Mouse (Mus musculus): ENCODE measurements around the gene Dleu7. TPM values are rescaled to one million over a fixed set of nuclear protein-coding genes. Genes with fewer than 3 reads are reported as not detected.
A peak's percentile ranks its signal among the peaks of the same experiment; 100 is the strongest.

The Dleu7 gene
- total RNA-seq, 2 experiments from 2014 or later: 8.0 to 9.1 TPM

- intact Hi-C loops (cut with DNase I): no loop called here
- no peak overlapping the region for H3K27ac ChIP-seq
- TF ChIP-seq CTCF (IDR thresholded peaks at IDR 0.05): no peak
- no peak overlapping the region for H3K4me3 ChIP-seq
- DNase-seq (ENCODE audit: extremely low spot score in 1 of 2, low spot score in 2 of 2): no peak
Observed at GRCm38 (mm10) chr14:62270698-62271396, 22.0 kb downstream of the Dleu7 start.

GRCm38 (mm10) chr14:62258978-62259536 lies 33.8 kb downstream of the Dleu7 start:
- Histone ChIP-seq H3K4me3 (no peak overlapping the region), H3K27ac (no peak overlapping the region)
- TF ChIP-seq CTCF (IDR thresholded peaks at IDR 0.05): no peak
- no peak for DNase-seq (ENCODE audit: extremely low spot score in 1 of 2, low spot score in 2 of 2)
- intact Hi-C loops (cut with DNase I): no loop called here

GRCm38 (mm10) chr14:62258125-62258524 lies 34.7 kb downstream of the Dleu7 start:
- H3K4me3 ChIP-seq: no peak overlapping the region
- no peak overlapping the region for H3K27ac ChIP-seq
- DNase-seq (ENCODE audit: extremely low spot score in 1 of 2, low spot score in 2 of 2): no peak
- intact Hi-C loops (cut with DNase I): no loop called here
- no peak for TF ChIP-seq CTCF (IDR thresholded peaks at IDR 0.05)

DNA sequence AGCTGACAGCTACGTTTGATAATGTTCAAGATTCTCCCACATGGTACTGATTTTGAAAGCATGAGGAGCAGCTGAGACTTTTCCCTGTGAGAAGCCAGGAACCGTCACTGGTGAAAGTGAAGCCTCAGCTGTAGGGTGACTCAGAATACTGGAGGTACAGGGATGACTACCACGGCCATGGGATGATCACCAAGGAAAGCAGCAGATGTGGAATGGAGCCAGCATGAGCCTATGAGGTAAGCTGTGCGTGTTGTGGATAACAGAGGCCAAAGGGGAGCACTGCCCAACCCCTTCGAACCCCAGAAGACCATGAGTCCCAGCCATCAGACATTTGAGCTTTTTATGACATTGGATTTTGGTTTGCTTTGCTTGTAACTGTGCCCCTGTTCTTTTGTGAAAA lies 36.8 kb downstream of the Dleu7 start:
- intact Hi-C loops (cut with DNase I): no loop called here
- no peak overlapping the region for H3K4me3 ChIP-seq

GRCm38 (mm10) chr14:62254371-62254770 lies 38.5 kb downstream of the Dleu7 start:
- Histone ChIP-seq H3K27ac (no peak overlapping the region), H3K4me3 (no peak overlapping the region)
- no peak for DNase-seq (ENCODE audit: extremely low spot score in 1 of 2, low spot score in 2 of 2)
- no peak for TF ChIP-seq CTCF (IDR thresholded peaks at IDR 0.05)
- intact Hi-C loops (cut with DNase I): loop anchor here (5.0 kb wide), 4 partner anchors 192 to 697 kb away; partner anchors contain the start of genes Gucy1b2 and Spryd7

More for the DNA sequence above, 36.8 kb downstream of the Dleu7 start:
- no peak for TF ChIP-seq CTCF (IDR thresholded peaks at IDR 0.05)
- no peak overlapping the region for H3K27ac ChIP-seq
- no peak for DNase-seq (ENCODE audit: extremely low spot score in 1 of 2, low spot score in 2 of 2)

GRCm38 (mm10) chr14:62251999-62252398 lies 40.8 kb downstream of the Dleu7 start:
- peak; percentile 70 for TF ChIP-seq CTCF (IDR thresholded peaks at IDR 0.05)
- intact Hi-C loops (cut with DNase I): loop anchor here (1.0 to 5.0 kb wide), 6 partner anchors 190 to 695 kb away; partner anchors contain the start of genes Gucy1b2 and Spryd7
- peak; percentile 61 to 62 for DNase-seq (ENCODE audit: extremely low spot score in 1 of 2, low spot score in 2 of 2)
- no peak overlapping the region for H3K27ac ChIP-seq
- no peak overlapping the region for H3K4me3 ChIP-seq

GRCm38 (mm10) chr14:62250046-62250445 lies 42.8 kb downstream of the Dleu7 start:
- TF ChIP-seq CTCF (IDR thresholded peaks at IDR 0.05): no peak
- DNase-seq (ENCODE audit: extremely low spot score in 1 of 2, low spot score in 2 of 2): no peak
- H3K27ac ChIP-seq: no peak overlapping the region
- intact Hi-C loops (cut with DNase I): loop anchor here (2.0 to 5.0 kb wide), 5 partner anchors 188 to 693 kb away; partner anchors contain the start of genes Gucy1b2 and Spryd7
- no peak overlapping the region for H3K4me3 ChIP-seq

GRCm38 (mm10) chr14:62249251-62249650 lies 43.6 kb downstream of the Dleu7 start:
- intact Hi-C loops (cut with DNase I): no loop called here
- no peak for DNase-seq (ENCODE audit: extremely low spot score in 1 of 2, low spot score in 2 of 2)

DNA sequence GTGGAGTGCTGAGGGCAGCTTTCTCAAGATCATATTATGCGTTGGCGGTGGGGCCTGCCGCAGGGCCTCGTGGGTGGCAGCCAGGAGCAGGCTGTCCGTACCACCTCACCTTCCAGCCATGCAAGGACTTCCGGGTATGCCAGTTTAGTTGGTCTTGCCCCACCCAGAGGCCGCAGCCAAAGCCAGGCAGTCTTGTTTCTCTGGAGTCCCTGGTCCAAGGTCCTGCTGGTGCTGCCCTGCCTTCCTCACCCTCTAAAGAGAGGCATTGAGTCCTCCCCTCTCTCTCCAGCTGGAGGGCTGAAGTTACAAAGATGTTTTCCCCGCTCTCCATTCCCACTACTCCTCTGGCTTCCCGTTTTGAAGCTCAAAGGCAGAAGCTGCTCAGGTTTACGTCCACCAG lies 44.1 kb downstream of the Dleu7 start:
- no peak overlapping the region for H3K4me3 ChIP-seq
- no peak overlapping the region for H3K27ac ChIP-seq
- intact Hi-C loops (cut with DNase I): no loop called here
- DNase-seq (ENCODE audit: extremely low spot score in 1 of 2, low spot score in 2 of 2): no peak
- TF ChIP-seq CTCF (IDR thresholded peaks at IDR 0.05): no peak

More at GRCm38 (mm10) chr14:62249251-62249650, 43.6 kb downstream of the Dleu7 start:
- no peak overlapping the region for H3K4me3 ChIP-seq
- H3K27ac ChIP-seq: no peak overlapping the region
- TF ChIP-seq CTCF (IDR thresholded peaks at IDR 0.05): no peak

DNA sequence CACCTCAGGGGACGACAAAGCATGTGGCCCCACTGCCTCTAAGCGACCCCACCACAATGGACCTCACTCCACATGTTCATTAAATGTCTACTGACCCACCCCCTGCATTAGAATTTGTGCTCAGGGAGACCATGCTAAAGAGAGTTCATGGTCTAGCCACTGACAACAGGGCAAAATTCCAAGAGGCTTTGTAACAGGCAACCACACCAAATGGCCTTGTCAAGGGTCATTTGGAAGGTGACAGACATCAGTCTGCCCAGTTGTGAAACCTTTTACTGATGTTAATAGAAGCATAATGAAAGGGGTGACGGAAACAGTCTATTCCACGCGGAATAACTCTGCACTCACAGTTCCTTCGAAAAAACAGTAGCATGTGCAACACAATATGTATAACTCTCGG lies 44.5 kb downstream of the Dleu7 start:
- no peak overlapping the region for H3K27ac ChIP-seq
- intact Hi-C loops (cut with DNase I): no loop called here
- no peak for DNase-seq (ENCODE audit: extremely low spot score in 1 of 2, low spot score in 2 of 2)
- no peak for TF ChIP-seq CTCF (IDR thresholded peaks at IDR 0.05)
- H3K4me3 ChIP-seq: no peak overlapping the region

DNA sequence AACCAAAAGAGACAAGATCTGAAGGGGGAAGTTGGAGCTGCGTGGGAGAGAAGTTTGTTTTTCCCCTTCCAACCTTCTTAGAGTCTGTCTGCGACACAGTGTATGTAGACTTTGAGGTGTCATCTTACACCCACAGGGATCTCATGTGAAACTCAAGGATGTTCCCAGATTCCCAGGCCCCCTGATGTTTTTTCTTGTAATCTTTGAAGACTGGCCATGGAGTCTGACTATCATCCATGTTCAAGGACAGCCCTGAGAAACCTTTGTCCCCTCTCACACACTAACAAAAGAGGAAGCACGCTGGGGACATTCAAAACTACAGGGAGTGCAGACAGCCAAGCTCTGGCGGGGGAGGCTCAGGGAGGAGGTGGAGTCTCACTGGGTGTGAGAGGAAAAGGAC lies 47.3 kb downstream of the Dleu7 start:
- no peak for DNase-seq (ENCODE audit: extremely low spot score in 1 of 2, low spot score in 2 of 2)
- intact Hi-C loops (cut with DNase I): no loop called here
- Histone ChIP-seq H3K27ac (no peak overlapping the region), H3K4me3 (no peak overlapping the region)
- no peak for TF ChIP-seq CTCF (IDR thresholded peaks at IDR 0.05)

DNA sequence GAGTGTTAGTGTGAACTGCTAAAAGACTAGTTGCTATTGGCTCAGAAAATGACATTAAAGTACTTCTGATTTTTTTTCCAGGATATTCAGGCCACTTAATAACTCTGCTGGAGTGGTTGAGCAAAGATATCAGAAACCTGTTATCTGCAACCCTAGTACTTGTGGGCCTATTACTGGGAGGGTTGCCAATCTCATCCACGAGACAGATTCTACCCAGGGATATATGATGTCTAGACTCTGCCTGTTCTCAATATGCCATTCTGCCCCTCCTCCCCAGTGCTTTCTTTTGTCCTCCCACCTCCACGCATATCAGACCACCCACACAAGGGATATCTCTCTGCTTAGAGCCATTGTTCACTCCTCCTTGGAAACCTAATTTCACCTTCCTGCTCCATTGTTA lies 49.3 kb downstream of the Dleu7 start:
- intact Hi-C loops (cut with DNase I): no loop called here
- no peak for DNase-seq (ENCODE audit: extremely low spot score in 1 of 2, low spot score in 2 of 2)
- no peak overlapping the region for H3K4me3 ChIP-seq
- H3K27ac ChIP-seq: no peak overlapping the region
- no peak for TF ChIP-seq CTCF (IDR thresholded peaks at IDR 0.05)

DNA sequence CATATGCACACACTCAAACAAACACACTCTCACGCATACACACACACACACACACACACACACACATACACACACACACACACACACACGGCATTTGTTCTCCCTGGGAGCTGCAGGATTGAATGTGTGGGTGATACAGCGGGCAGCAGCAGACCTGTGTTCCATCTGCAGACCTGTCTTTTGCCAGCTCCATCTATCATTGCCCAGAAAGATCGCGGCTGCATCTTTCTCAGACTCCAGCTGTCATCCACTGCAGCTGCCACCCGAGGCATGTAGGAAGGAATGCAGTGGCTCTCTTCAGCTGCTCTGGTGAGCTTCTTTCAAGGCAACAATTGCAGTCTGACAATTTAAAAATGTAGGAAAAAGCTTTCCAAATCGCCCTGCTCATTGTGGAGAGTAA lies 56.9 kb downstream of the Dleu7 start:
- DNase-seq (ENCODE audit: extremely low spot score in 1 of 2, low spot score in 2 of 2): no peak
- Histone ChIP-seq H3K27ac (no peak overlapping the region), H3K4me3 (no peak overlapping the region)
- no peak for TF ChIP-seq CTCF (IDR thresholded peaks at IDR 0.05)
- intact Hi-C loops (cut with DNase I): no loop called here
